Mouse (Mus musculus) myocyte (in vitro differentiated cells): ENCODE measurements around the gene Eefsec.

ENCODE experiments used
- CEBPB ChIP-seq: IDR thresholded peaks from 2 replicates; pipeline ENCODE4 v1.6.1; 2011; ENCODE audit warnings: mild to moderate bottlenecking, moderate library complexity; ENCODE audit not compliant: poor library complexity, insufficient read depth, severe bottlenecking
- E2F4 ChIP-seq: IDR thresholded peaks from one replicate; pipeline ENCODE4 v1.6.1; 2011; ENCODE audit warnings: mild to moderate bottlenecking, control low read depth, moderate library complexity; ENCODE audit not compliant: insufficient read depth
- POLR2A ChIP-seq: IDR thresholded peaks from one replicate; pipeline ENCODE4 v1.6.1; 2011; ENCODE audit warnings: low read depth, mild to moderate bottlenecking, control low read depth, moderate library complexity; ENCODE audit not compliant: insufficient read length
- POLR2AphosphoS2 ChIP-seq: IDR thresholded peaks from one replicate; pipeline ENCODE4 v1.6.1; 2011; ENCODE audit warnings: low read depth, control low read depth; ENCODE audit not compliant: insufficient read length
- REST ChIP-seq: IDR thresholded peaks from one replicate; pipeline ENCODE4 v1.6.1; 2011; ENCODE audit warnings: mild to moderate bottlenecking, control low read depth, moderate library complexity; ENCODE audit not compliant: insufficient read depth, insufficient read length
- SRF ChIP-seq: IDR thresholded peaks from one replicate; pipeline ENCODE4 v1.6.1; 2011; ENCODE audit warnings: low read depth; ENCODE audit not compliant: control insufficient read depth, insufficient read length
- TCF12 ChIP-seq: IDR thresholded peaks from one replicate; pipeline ENCODE4 v1.6.1; 2011; ENCODE audit warnings: mild to moderate bottlenecking, control low read depth; ENCODE audit not compliant: poor library complexity, insufficient read depth, severe bottlenecking
- USF1 ChIP-seq: IDR thresholded peaks from one replicate; pipeline ENCODE4 v1.6.1; 2011; ENCODE audit warnings: low read depth, mild to moderate bottlenecking, control low read depth, moderate library complexity

- TF ChIP-seq POLR2AphosphoS2 (no peak), POLR2A (no peak), E2F4 (no peak), CEBPB (no peak), SRF (no peak), REST (no peak), USF1 (no peak), TCF12 (no peak)
These were observed 62.6 kb downstream of the Eefsec start for GRCm38 (mm10) chr6:88383734-88384133.
